Mouse (Mus musculus) bone marrow macrophage, adult 2 months (primary cell): ENCODE measurements around the gene Lgr4. TPM values are rescaled to one million over a fixed set of nuclear protein-coding genes. Genes with fewer than 3 reads are reported as not detected.

Experiments used
- H3K27ac ChIP-seq: 2 replicates; pipeline ENCODE4 v1.5.1; 2012; ENCODE audit warnings: low read depth, low read length; ENCODE audit not compliant: insufficient read depth
- H3K4me1 ChIP-seq: 2 replicates; pipeline ENCODE4 v1.6.1; 2012; ENCODE audit warnings: low read length; ENCODE audit not compliant: control insufficient read depth, insufficient read depth
- H3K4me3 ChIP-seq: 2 replicates; pipeline ENCODE4 v1.5.1; 2012; ENCODE audit warnings: mild to moderate bottlenecking, low read length, moderate library complexity; ENCODE audit not compliant: insufficient read depth
- CTCF ChIP-seq: IDR thresholded peaks from 2 replicates; pipeline ENCODE4 v1.5.1; 2012; ENCODE audit warnings: low read depth, mild to moderate bottlenecking, low read length, moderate library complexity
- POLR2A ChIP-seq: IDR thresholded peaks from 2 replicates; pipeline ENCODE4 v1.6.1; 2012; ENCODE audit warnings: mild to moderate bottlenecking, low read depth, low read length, borderline replicate concordance
- polyA plus RNA-seq: library from polyadenylated mRNA; stranded (reverse); fragments of >200 nt; gene quantifications from 2 replicates; pipeline ENCODE4 v1.2.4, GENCODE M21; 2012; ENCODE audit not compliant: missing spikeins, insufficient read depth, insufficient read length

The Lgr4 gene
- polyA plus RNA-seq, 1 experiment: 0.43 TPM

DNA sequence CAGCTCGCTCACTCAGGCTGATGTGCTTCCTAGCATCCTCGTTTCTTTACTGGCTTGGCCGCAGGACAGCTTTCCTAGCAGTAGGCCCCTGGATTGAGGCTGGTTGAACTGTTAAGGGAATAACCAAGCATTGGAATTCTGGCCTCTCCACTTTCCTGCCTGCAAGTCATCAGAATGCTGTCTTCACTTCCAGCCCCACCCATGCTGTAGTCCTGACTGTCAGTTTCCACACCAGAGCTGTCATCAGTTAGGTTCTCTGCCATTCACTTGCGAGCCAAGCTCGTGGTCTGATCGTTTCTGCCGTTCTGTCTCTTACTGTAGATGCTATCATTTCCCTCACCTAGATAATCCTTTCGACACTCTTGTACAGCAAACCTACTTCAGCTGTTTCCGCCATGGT is 27.5 kb downstream of the Lgr4 start:
- H3K27ac ChIP-seq: no peak overlapping the region
- no peaks in the 10 kb centered on the region for H3K4me1 ChIP-seq
- no peak for TF ChIP-seq POLR2A
- TF ChIP-seq CTCF: no peak
- no peak overlapping the region for H3K4me3 ChIP-seq

- Histone ChIP-seq H3K4me1 (no peaks in the 10 kb centered on the region), H3K4me3 (no peak overlapping the region), H3K27ac (no peak overlapping the region)
- TF ChIP-seq POLR2A (no peak), CTCF (no peak)
Observed at GRCm38 (mm10) chr2:109945532-109945931, 28.1 kb downstream of the Lgr4 start.

- H3K4me3 ChIP-seq: no peak overlapping the region
- no peak for TF ChIP-seq CTCF
Observed at GRCm38 (mm10) chr2:109946426-109946825, 29.0 kb downstream of the Lgr4 start.

DNA sequence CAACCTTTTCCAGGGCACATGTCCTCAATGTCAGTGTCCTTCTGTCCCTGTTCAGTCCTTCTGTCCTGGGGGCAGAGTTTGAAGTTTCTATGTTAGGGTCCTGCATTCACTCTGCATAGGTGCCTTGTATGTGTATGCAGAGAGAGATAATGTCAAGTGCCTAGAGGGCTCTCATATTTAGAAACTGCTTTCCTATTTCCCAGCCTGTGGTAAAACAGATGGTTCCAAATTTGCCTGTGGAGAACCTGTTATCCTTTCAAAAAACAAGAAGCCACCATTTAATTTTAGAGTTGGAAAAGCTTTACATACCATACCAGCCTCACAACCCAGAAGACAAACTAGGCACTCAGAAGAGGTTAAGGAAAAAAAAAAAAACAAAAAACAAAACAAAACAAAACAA is 32.1 kb downstream of the Lgr4 start:
- H3K27ac ChIP-seq: no peak overlapping the region
- no peak for TF ChIP-seq POLR2A
- no peak for TF ChIP-seq CTCF
- H3K4me1 ChIP-seq: peaks cover 5% of the 10 kb centered on the region
- H3K4me3 ChIP-seq: no peak overlapping the region

More at GRCm38 (mm10) chr2:109946426-109946825, 29.0 kb downstream of the Lgr4 start:
- Histone ChIP-seq H3K27ac (no peak overlapping the region), H3K4me1 (no peaks in the 10 kb centered on the region)

DNA sequence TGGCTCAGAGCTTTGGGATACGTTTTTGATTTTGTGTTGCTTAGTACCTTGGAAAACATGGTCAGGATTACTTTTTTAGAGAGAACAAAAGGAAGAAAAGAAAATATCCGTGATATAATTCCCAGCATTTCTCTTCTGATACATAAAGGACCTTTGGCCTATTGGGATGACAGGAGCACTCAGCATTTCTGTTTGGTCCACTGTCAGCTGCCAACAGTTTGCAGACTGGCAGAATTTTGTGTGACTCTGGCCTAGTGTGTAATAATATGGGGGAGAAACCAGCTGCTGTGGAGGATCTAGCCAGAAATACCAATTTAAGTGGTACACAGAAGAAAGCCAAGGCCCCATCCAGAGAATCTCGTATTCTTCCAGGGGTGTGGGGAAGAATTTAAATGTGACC is 32.9 kb downstream of the Lgr4 start:
- Histone ChIP-seq H3K4me1 (peaks cover 5% of the 10 kb centered on the region), H3K27ac (no peak overlapping the region), H3K4me3 (no peak overlapping the region)
- no peak for TF ChIP-seq CTCF
- TF ChIP-seq POLR2A: no peak

- peaks cover 5% of the 10 kb centered on the region for H3K4me1 ChIP-seq
- H3K27ac ChIP-seq: no peak overlapping the region
- TF ChIP-seq POLR2A (no peak), CTCF (no peak)
- H3K4me3 ChIP-seq: no peak overlapping the region
Observed at GRCm38 (mm10) chr2:109951050-109951449, 33.6 kb downstream of the Lgr4 start.

GRCm38 (mm10) chr2:109953048-109953717 is 35.7 kb downstream of the Lgr4 start:
- Histone ChIP-seq H3K4me1 (peaks cover 5% of the 10 kb centered on the region), H3K4me3 (no peak overlapping the region), H3K27ac (no peak overlapping the region)
- no peak for TF ChIP-seq POLR2A
- no peak for TF ChIP-seq CTCF

GRCm38 (mm10) chr2:109953893-109954292 is 36.4 kb downstream of the Lgr4 start:
- Histone ChIP-seq H3K4me1 (peaks cover 7% of the 10 kb centered on the region), H3K27ac (no peak overlapping the region), H3K4me3 (no peak overlapping the region)
- no peak for TF ChIP-seq CTCF
- TF ChIP-seq POLR2A: no peak

DNA sequence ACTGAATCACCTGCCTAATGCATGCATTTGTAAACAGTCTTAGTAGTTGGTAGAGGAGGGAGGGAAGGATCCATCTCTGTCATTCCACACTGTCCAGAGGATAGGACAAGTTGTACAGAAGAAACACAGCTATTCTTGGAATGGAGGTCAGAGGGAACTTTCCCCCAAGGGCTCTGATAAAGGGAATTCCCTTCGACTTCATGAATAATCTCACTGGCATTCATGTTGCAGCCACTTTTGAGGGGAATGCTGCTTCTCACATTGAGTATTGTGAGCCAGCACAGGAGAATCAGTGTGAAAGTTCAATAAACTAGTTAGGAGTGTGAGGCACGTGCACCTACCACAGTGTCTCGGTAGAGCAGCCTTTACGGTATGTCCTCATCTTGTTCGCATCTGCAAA is 37.6 kb downstream of the Lgr4 start:
- Histone ChIP-seq H3K4me3 (no peak overlapping the region), H3K27ac (no peak overlapping the region), H3K4me1 (peaks cover 11% of the 10 kb centered on the region)
- TF ChIP-seq CTCF (no peak), POLR2A (no peak)

DNA sequence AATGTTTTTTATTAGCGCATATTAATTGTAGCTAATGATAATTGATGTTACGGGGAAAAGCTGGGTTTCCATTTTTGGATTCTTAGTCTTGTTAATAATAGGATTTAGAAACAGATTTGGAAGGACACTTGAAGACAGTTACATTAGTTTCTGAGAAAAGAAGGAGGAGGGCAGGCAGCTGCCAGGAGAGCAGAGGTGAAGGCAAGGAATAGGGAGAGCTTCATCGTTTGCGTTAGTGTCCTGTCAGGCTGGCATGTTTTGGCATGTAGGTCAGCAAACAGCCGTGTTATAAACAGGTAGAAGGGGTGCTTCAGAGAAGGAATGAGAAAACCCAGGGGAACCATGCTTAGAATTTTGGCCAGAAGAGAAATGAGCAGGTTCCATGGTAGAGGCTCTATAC is 38.5 kb downstream of the Lgr4 start:
- Histone ChIP-seq H3K4me1 (peaks cover 11% of the 10 kb centered on the region), H3K4me3 (no peak overlapping the region), H3K27ac (no peak overlapping the region)
- TF ChIP-seq CTCF (no peak), POLR2A (no peak)

- TF ChIP-seq CTCF (no peak), POLR2A (no peak)
- Histone ChIP-seq H3K27ac (no peak overlapping the region), H3K4me3 (no peak overlapping the region), H3K4me1 (peaks cover 11% of the 10 kb centered on the region)
Observed at GRCm38 (mm10) chr2:109956785-109957184, 39.3 kb downstream of the Lgr4 start.
